Mouse (Mus musculus): ENCODE results near the gene Snrpd3. TPM values are rescaled to one million over a fixed set of nuclear protein-coding genes. Genes with fewer than 3 reads are reported as not detected.

Snrpd3 gene
- total RNA-seq, 1 experiment = 124 TPM

DNA sequence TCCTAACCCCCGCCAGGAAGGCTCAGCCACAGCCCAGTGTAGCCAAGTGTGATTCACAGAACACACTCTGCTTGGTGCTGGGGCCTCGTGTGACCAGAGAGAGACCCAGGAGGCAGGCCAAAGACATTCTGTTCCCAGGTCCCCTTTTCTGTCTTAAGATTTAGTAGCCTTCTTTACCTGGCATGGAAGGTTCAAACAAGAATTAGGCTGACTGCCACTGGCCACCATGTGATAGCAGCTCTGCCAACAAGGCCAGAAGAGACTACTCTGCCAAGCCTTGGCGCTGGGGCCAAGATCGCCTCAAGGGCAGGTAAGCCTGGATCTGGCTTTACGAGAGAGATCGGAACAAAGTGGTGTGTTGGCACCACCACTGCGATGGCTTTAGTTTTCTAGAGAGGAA is 6.9 kb upstream of the Snrpd3 start:
- no peaks in the 10 kb centered on the region; a peak in 1 of 4 replicates for H3K4me1 ChIP-seq (ENCODE audit: control insufficient read depth in 2 of 2, insufficient read depth in 2 of 2, low read length in 2 of 2, poor library complexity in 1 of 2)
- H3K9me3 ChIP-seq (ENCODE audit: control insufficient read depth, insufficient read depth, low read depth, low read length) = no peaks in the 10 kb centered on the region
- H3K36me3 ChIP-seq (ENCODE audit: control insufficient read depth, insufficient read depth, low read length, poor library complexity, severe bottlenecking) = peaks cover 22% of the 10 kb centered on the region; the same call in 1 of the 2 replicates
- no peak overlapping the region for H3K4me3 ChIP-seq (ENCODE audit: insufficient read depth in 1 of 2, low read depth in 1 of 2, low read length in 2 of 2, poor library complexity in 1 of 2, severe bottlenecking in 1 of 2)
- H3K9ac ChIP-seq (ENCODE audit: insufficient read depth, low read depth, low read length, poor library complexity, severe bottlenecking) = no peak overlapping the region
- in situ Hi-C loops (cut with MboI; ENCODE audit: low sequenced_read_pairs in 2 of 2, unreplicated experiment in 2 of 2) = no loop called here
- no peak for TF ChIP-seq CHD2 (IDR thresholded peaks at IDR 0.05; ENCODE audit: low read depth, low read length)
- TF ChIP-seq MAFK (IDR thresholded peaks at IDR 0.05; ENCODE audit: insufficient read depth, low read depth, low read length) = no peak
- no peak for TF ChIP-seq HCFC1 (IDR thresholded peaks at IDR 0.05; ENCODE audit: borderline replicate concordance, insufficient read depth, low read length)
- no peak for TF ChIP-seq ZNF384 (IDR thresholded peaks at IDR 0.05; ENCODE audit: low read depth, low read length)
- TF ChIP-seq ZC3H11A (IDR thresholded peaks at IDR 0.05; ENCODE audit: borderline replicate concordance, low read depth, low read length) = no peak
- no peak overlapping the region for H3K27ac ChIP-seq (ENCODE audit: insufficient read depth, low read depth, low read length, poor library complexity, severe bottlenecking)
- DNase-seq (ENCODE audit: low read depth, low spot score) = no peak

- Histone ChIP-seq H3K9ac (ENCODE audit: insufficient read depth, low read depth, low read length, poor library complexity, severe bottlenecking) (no peak overlapping the region), H3K4me3 (ENCODE audit: insufficient read depth in 1 of 2, low read depth in 1 of 2, low read length in 2 of 2, poor library complexity in 1 of 2, severe bottlenecking in 1 of 2) (peak overlapping the region in 1 of 2 experiments; percentile 33; a peak in 1 of 4 replicates), H3K36me3 (ENCODE audit: control insufficient read depth, insufficient read depth, low read length, poor library complexity, severe bottlenecking) (peaks cover 22% of the 10 kb centered on the region; the same call in 1 of the 2 replicates), H3K4me1 (ENCODE audit: control insufficient read depth in 2 of 2, insufficient read depth in 2 of 2, low read length in 2 of 2, poor library complexity in 1 of 2) (no peaks in the 10 kb centered on the region; a peak in 1 of 4 replicates), H3K9me3 (ENCODE audit: control insufficient read depth, insufficient read depth, low read depth, low read length) (no peaks in the 10 kb centered on the region), H3K27ac (ENCODE audit: insufficient read depth, low read depth, low read length, poor library complexity, severe bottlenecking) (no peak overlapping the region)
- DNase-seq (ENCODE audit: low read depth, low spot score) = no peak
- TF ChIP-seq ZC3H11A (IDR thresholded peaks at IDR 0.05; ENCODE audit: borderline replicate concordance, low read depth, low read length) = no peak
- no peak for TF ChIP-seq MAFK (IDR thresholded peaks at IDR 0.05; ENCODE audit: insufficient read depth, low read depth, low read length)
- no peak for TF ChIP-seq HCFC1 (IDR thresholded peaks at IDR 0.05; ENCODE audit: borderline replicate concordance, insufficient read depth, low read length)
- TF ChIP-seq ZNF384 (IDR thresholded peaks at IDR 0.05; ENCODE audit: low read depth, low read length) = no peak
- no peak for TF ChIP-seq CHD2 (IDR thresholded peaks at IDR 0.05; ENCODE audit: low read depth, low read length)
- in situ Hi-C loops (cut with MboI; ENCODE audit: low sequenced_read_pairs in 2 of 2, unreplicated experiment in 2 of 2) = no loop called here
These were observed 6.3 kb upstream of the Snrpd3 start for GRCm38 (mm10) chr10:75511060-75511459.

DNA sequence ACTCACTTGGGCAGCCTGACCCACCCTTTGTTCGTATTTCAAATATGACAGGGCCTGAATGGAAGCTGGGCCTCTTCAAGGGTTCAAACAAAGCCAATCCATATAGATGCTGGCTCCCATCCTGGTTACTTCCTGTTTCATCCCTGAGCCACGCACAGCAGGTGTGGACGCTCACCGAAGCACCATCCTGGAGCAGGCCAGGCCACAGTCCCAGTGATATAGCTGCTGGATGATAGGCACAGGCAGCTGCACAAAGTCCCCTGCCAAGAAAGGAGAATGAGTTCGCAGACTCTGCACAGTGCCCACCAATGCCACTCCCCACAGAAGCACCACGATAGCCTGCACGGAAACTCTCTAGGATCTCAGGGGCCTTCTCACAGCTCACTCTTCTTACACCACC is 5.5 kb upstream of the Snrpd3 start:
- peaks cover 0 to 3% of the 10 kb centered on the region in 2 experiments; a peak in 1 of 4 replicates for H3K4me1 ChIP-seq (ENCODE audit: control insufficient read depth in 2 of 2, insufficient read depth in 2 of 2, low read length in 2 of 2, poor library complexity in 1 of 2)
- DNase-seq (ENCODE audit: low read depth, low spot score) = no peak
- H3K36me3 ChIP-seq (ENCODE audit: control insufficient read depth, insufficient read depth, low read length, poor library complexity, severe bottlenecking) = peaks cover 22% of the 10 kb centered on the region; the same call in 1 of the 2 replicates
- in situ Hi-C loops (cut with MboI; ENCODE audit: low sequenced_read_pairs in 2 of 2, unreplicated experiment in 2 of 2) = no loop called here
- no peak overlapping the region for H3K27ac ChIP-seq (ENCODE audit: insufficient read depth, low read depth, low read length, poor library complexity, severe bottlenecking)
- no peak overlapping the region for H3K4me3 ChIP-seq (ENCODE audit: insufficient read depth in 1 of 2, low read depth in 1 of 2, low read length in 2 of 2, poor library complexity in 1 of 2, severe bottlenecking in 1 of 2)
- H3K9me3 ChIP-seq (ENCODE audit: control insufficient read depth, insufficient read depth, low read depth, low read length) = no peaks in the 10 kb centered on the region
- H3K9ac ChIP-seq (ENCODE audit: insufficient read depth, low read depth, low read length, poor library complexity, severe bottlenecking) = no peak overlapping the region
- TF ChIP-seq MAFK (IDR thresholded peaks at IDR 0.05; ENCODE audit: insufficient read depth, low read depth, low read length) = no peak
- TF ChIP-seq ZC3H11A (IDR thresholded peaks at IDR 0.05; ENCODE audit: borderline replicate concordance, low read depth, low read length) = no peak
- no peak for TF ChIP-seq ZNF384 (IDR thresholded peaks at IDR 0.05; ENCODE audit: low read depth, low read length)
- TF ChIP-seq HCFC1 (IDR thresholded peaks at IDR 0.05; ENCODE audit: borderline replicate concordance, insufficient read depth, low read length) = no peak
- no peak for TF ChIP-seq CHD2 (IDR thresholded peaks at IDR 0.05; ENCODE audit: low read depth, low read length)

DNA sequence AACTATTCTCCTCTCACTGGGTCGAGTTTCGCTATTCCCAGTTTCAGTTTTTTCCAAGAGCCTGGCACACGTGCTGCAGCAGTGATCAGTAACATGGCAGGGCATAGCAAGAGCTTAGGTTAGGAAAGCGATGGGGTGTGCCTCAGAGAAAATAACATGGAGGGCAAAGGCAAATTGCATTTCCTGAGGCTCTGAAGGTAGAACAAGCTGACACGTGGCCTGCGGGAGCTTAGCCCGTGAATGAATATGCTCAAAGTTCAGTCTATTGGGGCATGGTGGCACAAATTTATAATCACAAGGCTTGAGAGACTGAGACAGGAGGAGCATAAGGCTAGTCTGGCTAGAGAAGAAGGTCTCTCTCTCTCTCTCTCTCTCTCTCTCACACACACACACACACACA is 4.6 kb upstream of the Snrpd3 start:
- Histone ChIP-seq H3K36me3 (ENCODE audit: control insufficient read depth, insufficient read depth, low read length, poor library complexity, severe bottlenecking) (peaks cover 22% of the 10 kb centered on the region; the same call in 1 of the 2 replicates), H3K9me3 (ENCODE audit: control insufficient read depth, insufficient read depth, low read depth, low read length) (no peaks in the 10 kb centered on the region), H3K4me1 (ENCODE audit: control insufficient read depth in 2 of 2, insufficient read depth in 2 of 2, low read length in 2 of 2, poor library complexity in 1 of 2) (peaks cover 0 to 3% of the 10 kb centered on the region in 2 experiments; a peak in 1 of 4 replicates), H3K27ac (ENCODE audit: insufficient read depth, low read depth, low read length, poor library complexity, severe bottlenecking) (no peak overlapping the region), H3K4me3 (ENCODE audit: insufficient read depth in 1 of 2, low read depth in 1 of 2, low read length in 2 of 2, poor library complexity in 1 of 2, severe bottlenecking in 1 of 2) (no peak overlapping the region), H3K9ac (ENCODE audit: insufficient read depth, low read depth, low read length, poor library complexity, severe bottlenecking) (no peak overlapping the region)
- no peak for DNase-seq (ENCODE audit: low read depth, low spot score)
- no peak for TF ChIP-seq HCFC1 (IDR thresholded peaks at IDR 0.05; ENCODE audit: borderline replicate concordance, insufficient read depth, low read length)
- no peak for TF ChIP-seq ZNF384 (IDR thresholded peaks at IDR 0.05; ENCODE audit: low read depth, low read length)
- TF ChIP-seq CHD2 (IDR thresholded peaks at IDR 0.05; ENCODE audit: low read depth, low read length) = no peak
- no peak for TF ChIP-seq MAFK (IDR thresholded peaks at IDR 0.05; ENCODE audit: insufficient read depth, low read depth, low read length)
- no peak for TF ChIP-seq ZC3H11A (IDR thresholded peaks at IDR 0.05; ENCODE audit: borderline replicate concordance, low read depth, low read length)
- in situ Hi-C loops (cut with MboI; ENCODE audit: low sequenced_read_pairs in 2 of 2, unreplicated experiment in 2 of 2) = no loop called here
